Mouse (Mus musculus): ENCODE measurements around the gene Tmem35b. TPM values are rescaled to one million over a fixed set of nuclear protein-coding genes. Genes with fewer than 3 reads are reported as not detected.
"Not testable (repeated sequence)": the region's sequence is repeated elsewhere in the genome, so short reads cannot be mapped to it uniquely, and the experiment has no call there.

Tmem35b gene
- polyA plus RNA-seq, 1 experiment from 2014 or later, result 13.3 TPM

DNA sequence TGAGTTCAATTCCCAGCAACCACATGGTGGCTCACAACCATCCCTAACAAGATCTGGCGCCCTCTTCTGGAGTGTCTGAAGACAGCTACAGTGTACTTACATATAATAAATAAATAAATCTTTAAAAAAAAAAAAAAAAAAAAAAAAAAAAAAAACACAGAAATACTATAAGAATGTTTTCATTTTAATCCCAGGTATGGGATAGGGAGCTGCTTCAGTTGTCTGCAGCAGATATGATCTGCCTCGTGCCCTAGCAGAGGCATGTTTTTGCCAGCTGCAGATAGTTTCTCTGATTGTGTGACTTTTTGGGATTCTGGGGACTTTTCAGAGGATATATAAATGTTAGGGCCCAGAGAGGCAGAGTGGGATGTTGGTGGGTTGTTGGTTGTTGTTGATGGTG lies 23.9 kb upstream of the Tmem35b start:
- H3K27ac ChIP-seq (replicated peaks; ENCODE audit: low read depth, low read length); DNase-seq (ENCODE audit: low spot score); H3K9ac ChIP-seq (replicated peaks; ENCODE audit: low read length); H3K9me3 ChIP-seq (replicated peaks; ENCODE audit: control insufficient read depth, low read length); H3K4me1 ChIP-seq (ENCODE audit: control insufficient read depth, insufficient read depth, low read length); H3K4me3 ChIP-seq (ENCODE audit: low read depth, low read length); ATAC-seq (replicated peaks; ENCODE audit: insufficient number of reproducible peaks, low FRiP score, low TSS enrichment, low read depth); H3K4me2 ChIP-seq (ENCODE audit: low read depth, low read length); H3K36me3 ChIP-seq (replicated peaks; ENCODE audit: control insufficient read depth, insufficient read depth, low read depth, low read length); H3K27me3 ChIP-seq (ENCODE audit: control insufficient read depth, insufficient read depth, low read length): not testable (repeated sequence)
- 93% methylated on average over 1 of the region's 2 CpGs for WGBS

DNA sequence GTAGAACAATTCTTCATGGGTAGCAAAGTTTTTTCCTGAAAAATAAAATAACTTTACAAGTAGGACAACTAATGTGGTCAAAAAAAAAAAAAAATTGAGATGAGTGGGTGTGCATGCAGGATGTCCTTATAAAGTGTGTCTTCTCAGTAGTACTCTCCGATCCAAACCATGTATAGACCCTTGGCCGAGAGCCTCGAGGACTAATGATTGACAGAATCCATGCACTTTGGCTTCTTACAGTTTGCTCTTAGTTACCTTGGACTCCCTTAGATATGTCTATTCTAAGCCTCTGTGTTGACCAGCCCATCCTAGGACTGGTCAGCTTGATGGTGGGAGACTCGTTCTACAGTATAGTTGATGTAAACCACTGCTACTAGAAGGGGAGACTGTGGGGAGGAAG lies 15.9 kb upstream of the Tmem35b start:
- no peaks in the 10 kb centered on the region for H3K4me1 ChIP-seq (ENCODE audit: control insufficient read depth, insufficient read depth, low read length)
- no peak overlapping the region for H3K4me3 ChIP-seq (ENCODE audit: low read depth, low read length)
- no peak for DNase-seq (ENCODE audit: low spot score)
- H3K9ac ChIP-seq (replicated peaks; ENCODE audit: low read length), result no peak overlapping the region
- H3K9me3 ChIP-seq (replicated peaks; ENCODE audit: control insufficient read depth, low read length), result no peaks in the 10 kb centered on the region
- 91% methylated on average over 4 of the region's 4 CpGs for WGBS
- no peak for ATAC-seq (replicated peaks; ENCODE audit: insufficient number of reproducible peaks, low FRiP score, low TSS enrichment, low read depth)
- no peak overlapping the region for H3K4me2 ChIP-seq (ENCODE audit: low read depth, low read length)
- no peaks in the 10 kb centered on the region for H3K27me3 ChIP-seq (ENCODE audit: control insufficient read depth, insufficient read depth, low read length)
- H3K27ac ChIP-seq (replicated peaks; ENCODE audit: low read depth, low read length), result no peak overlapping the region
- H3K36me3 ChIP-seq (replicated peaks; ENCODE audit: control insufficient read depth, insufficient read depth, low read depth, low read length), result peaks cover 3% of the 10 kb centered on the region; the same call in 1 of the 2 replicates

DNA sequence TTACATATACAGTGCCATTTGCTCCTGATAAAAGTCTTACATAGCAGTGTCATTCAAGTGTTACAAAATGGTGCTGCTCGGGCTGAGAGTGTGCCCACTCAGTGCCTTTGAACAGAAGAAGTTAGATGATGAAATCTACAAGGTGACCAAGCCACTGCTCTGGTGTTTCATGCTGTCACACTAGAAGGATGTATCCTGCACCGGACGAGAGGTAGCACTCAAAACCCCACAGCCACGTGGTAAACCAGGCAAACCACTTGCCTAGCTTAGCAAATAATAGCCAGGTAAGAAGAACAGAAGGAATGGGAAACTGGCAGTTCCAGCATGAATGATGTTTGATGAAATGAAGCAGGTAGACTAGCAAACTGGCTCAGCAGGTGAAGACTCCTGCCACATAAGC lies 12.9 kb upstream of the Tmem35b start:
- WGBS, result 76% methylated on average over 4 of the region's 4 CpGs
- H3K4me2 ChIP-seq (ENCODE audit: low read depth, low read length), result no peak overlapping the region
- H3K27me3 ChIP-seq (ENCODE audit: control insufficient read depth, insufficient read depth, low read length), result no peaks in the 10 kb centered on the region
- peaks cover 3% of the 10 kb centered on the region; the same call in 1 of the 2 replicates for H3K36me3 ChIP-seq (replicated peaks; ENCODE audit: control insufficient read depth, insufficient read depth, low read depth, low read length)
- DNase-seq (ENCODE audit: low spot score) (no peak), ATAC-seq (replicated peaks; ENCODE audit: insufficient number of reproducible peaks, low FRiP score, low TSS enrichment, low read depth) (no peak)
- no peaks in the 10 kb centered on the region for H3K9me3 ChIP-seq (replicated peaks; ENCODE audit: control insufficient read depth, low read length)
- no peaks in the 10 kb centered on the region for H3K4me1 ChIP-seq (ENCODE audit: control insufficient read depth, insufficient read depth, low read length)
- H3K4me3 ChIP-seq (ENCODE audit: low read depth, low read length), result no peak overlapping the region
- H3K9ac ChIP-seq (replicated peaks; ENCODE audit: low read length), result no peak overlapping the region
- no peak overlapping the region for H3K27ac ChIP-seq (replicated peaks; ENCODE audit: low read depth, low read length)

DNA sequence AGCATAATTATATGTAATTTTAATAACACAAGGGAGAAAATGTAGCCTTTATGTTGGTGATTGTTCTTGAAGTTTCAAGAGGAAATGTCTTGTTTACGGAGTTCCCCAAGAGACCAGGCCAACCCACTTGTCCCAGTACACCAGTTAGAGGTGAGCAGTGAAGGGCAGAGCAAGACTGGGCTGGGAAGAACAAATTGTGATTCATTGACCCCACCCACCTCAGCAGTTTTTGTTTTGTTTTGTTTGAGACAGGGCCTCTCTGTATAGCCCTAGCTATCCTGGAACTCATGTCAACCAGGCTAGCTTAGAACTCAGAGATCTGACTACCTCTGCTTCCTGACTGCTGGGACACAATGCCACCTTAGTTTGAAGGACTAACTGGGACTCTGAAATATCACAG lies 840 bp downstream of the Tmem35b start:
- Histone ChIP-seq H3K36me3 (replicated peaks; ENCODE audit: control insufficient read depth, insufficient read depth, low read depth, low read length) (no peaks in the 10 kb centered on the region), H3K9ac (replicated peaks; ENCODE audit: low read length) (no peak overlapping the region), H3K4me1 (ENCODE audit: control insufficient read depth, insufficient read depth, low read length) (no peaks in the 10 kb centered on the region), H3K4me2 (ENCODE audit: low read depth, low read length) (no peak overlapping the region), H3K27me3 (ENCODE audit: control insufficient read depth, insufficient read depth, low read length) (no peaks in the 10 kb centered on the region), H3K9me3 (replicated peaks; ENCODE audit: control insufficient read depth, low read length) (no peaks in the 10 kb centered on the region), H3K4me3 (ENCODE audit: low read depth, low read length) (no peak overlapping the region), H3K27ac (replicated peaks; ENCODE audit: low read depth, low read length) (no peak overlapping the region)
- DNase-seq (ENCODE audit: low spot score), result no peak
- no peak for ATAC-seq (replicated peaks; ENCODE audit: insufficient number of reproducible peaks, low FRiP score, low TSS enrichment, low read depth)
- 89% methylated on average over 1 of the region's 1 CpGs for WGBS

DNA sequence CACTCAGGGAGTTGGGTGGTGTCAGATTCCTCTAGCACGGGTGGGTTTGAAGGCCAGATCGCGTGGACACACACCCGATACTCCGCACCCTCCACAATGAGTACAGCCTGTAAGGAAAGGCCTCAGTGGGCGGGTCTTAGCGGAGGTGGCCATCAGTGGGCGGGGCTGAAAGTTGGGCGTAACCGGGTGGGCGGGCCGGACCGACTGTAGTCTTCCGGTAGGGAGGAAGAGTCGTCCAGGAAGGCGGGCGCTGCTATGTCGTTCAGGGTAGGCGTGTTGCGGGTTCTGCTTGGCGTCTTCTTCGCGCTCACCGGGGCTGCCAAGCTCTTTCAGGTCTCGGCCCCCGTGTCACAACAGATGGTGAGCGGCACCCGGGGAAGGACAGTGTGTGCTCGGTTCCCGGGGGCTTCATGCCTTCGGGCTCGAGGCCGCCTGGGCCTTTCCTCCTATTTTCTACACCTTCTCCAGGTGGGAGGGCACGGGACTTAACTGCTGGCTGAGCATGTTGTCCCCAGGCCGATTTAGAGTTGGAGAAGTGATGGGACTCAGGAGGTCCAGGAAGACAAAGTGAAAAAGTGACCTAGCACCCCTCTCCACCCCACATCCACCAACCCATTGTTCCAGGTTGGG lies 2.5 kb downstream of the Tmem35b start:
- Histone ChIP-seq H3K4me1 (ENCODE audit: control insufficient read depth, insufficient read depth, low read length) (no peaks in the 10 kb centered on the region), H3K9me3 (replicated peaks; ENCODE audit: control insufficient read depth, low read length) (no peaks in the 10 kb centered on the region), H3K4me3 (ENCODE audit: low read depth, low read length) (peak overlapping the region; percentile 58), H3K36me3 (replicated peaks; ENCODE audit: control insufficient read depth, insufficient read depth, low read depth, low read length) (no peaks in the 10 kb centered on the region), H3K4me2 (ENCODE audit: low read depth, low read length) (peak overlapping the region; percentile 46), H3K27ac (replicated peaks; ENCODE audit: low read depth, low read length) (no peak overlapping the region), H3K27me3 (ENCODE audit: control insufficient read depth, insufficient read depth, low read length) (no peaks in the 10 kb centered on the region), H3K9ac (replicated peaks; ENCODE audit: low read length) (peak overlapping the region; percentile 65)
- DNase-seq (ENCODE audit: low spot score) (peak; percentile 94), ATAC-seq (replicated peaks; ENCODE audit: insufficient number of reproducible peaks, low FRiP score, low TSS enrichment, low read depth) (peak; percentile 95)
- under 1% methylated on average over 35 of the region's 35 CpGs for WGBS

DNA sequence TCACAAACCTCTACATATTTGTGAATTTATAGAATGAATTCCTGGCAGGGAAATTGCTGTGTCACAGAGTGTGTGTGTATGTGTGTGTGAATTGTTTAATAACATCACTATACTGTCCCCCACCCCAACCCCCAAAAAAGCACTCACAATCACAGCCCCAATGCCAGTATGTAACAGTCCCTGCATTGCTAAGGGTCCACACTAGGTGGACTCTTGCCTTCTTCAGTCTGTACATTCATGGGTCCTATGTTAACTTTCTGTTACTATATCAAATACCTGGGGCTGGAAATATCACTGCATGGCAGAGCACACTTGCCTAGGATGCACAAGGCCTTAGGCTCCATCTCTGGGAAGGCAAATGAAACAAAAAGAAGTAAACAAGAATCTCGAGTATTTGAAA lies 11.2 kb downstream of the Tmem35b start:
- Histone ChIP-seq H3K4me3 (ENCODE audit: low read depth, low read length) (no peak overlapping the region), H3K4me1 (ENCODE audit: control insufficient read depth, insufficient read depth, low read length) (no peaks in the 10 kb centered on the region), H3K4me2 (ENCODE audit: low read depth, low read length) (no peak overlapping the region), H3K9ac (replicated peaks; ENCODE audit: low read length) (no peak overlapping the region), H3K27me3 (ENCODE audit: control insufficient read depth, insufficient read depth, low read length) (no peaks in the 10 kb centered on the region), H3K27ac (replicated peaks; ENCODE audit: low read depth, low read length) (no peak overlapping the region), H3K9me3 (replicated peaks; ENCODE audit: control insufficient read depth, low read length) (no peaks in the 10 kb centered on the region), H3K36me3 (replicated peaks; ENCODE audit: control insufficient read depth, insufficient read depth, low read depth, low read length) (no peaks in the 10 kb centered on the region)
- 56% methylated on average over 1 of the region's 1 CpGs for WGBS
- DNase-seq (ENCODE audit: low spot score) (no peak), ATAC-seq (replicated peaks; ENCODE audit: insufficient number of reproducible peaks, low FRiP score, low TSS enrichment, low read depth) (no peak)

DNA sequence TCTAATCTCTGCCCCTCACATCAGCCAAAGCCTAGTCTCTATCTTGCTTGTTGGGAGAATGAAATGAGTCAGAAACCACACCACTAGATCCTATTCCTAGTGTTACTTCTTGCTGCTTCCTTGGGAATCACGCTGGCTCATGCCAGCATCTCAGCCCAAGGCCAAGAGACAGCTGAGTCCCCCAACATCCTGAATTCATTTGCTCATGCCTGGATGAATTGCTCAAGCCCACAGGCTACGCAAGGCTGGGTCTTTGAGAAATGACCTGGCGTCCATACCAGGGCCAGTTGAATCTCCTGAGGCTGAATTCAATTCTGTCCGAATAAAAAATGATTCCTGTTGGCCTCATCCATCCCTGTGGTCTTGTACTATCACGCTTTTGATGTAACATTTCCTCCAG lies 14.1 kb downstream of the Tmem35b start:
- Histone ChIP-seq H3K9me3 (replicated peaks; ENCODE audit: control insufficient read depth, low read length) (no peaks in the 10 kb centered on the region), H3K9ac (replicated peaks; ENCODE audit: low read length) (no peak overlapping the region), H3K4me3 (ENCODE audit: low read depth, low read length) (no peak overlapping the region), H3K36me3 (replicated peaks; ENCODE audit: control insufficient read depth, insufficient read depth, low read depth, low read length) (no peaks in the 10 kb centered on the region), H3K27me3 (ENCODE audit: control insufficient read depth, insufficient read depth, low read length) (no peaks in the 10 kb centered on the region), H3K27ac (replicated peaks; ENCODE audit: low read depth, low read length) (no peak overlapping the region), H3K4me2 (ENCODE audit: low read depth, low read length) (no peak overlapping the region), H3K4me1 (ENCODE audit: control insufficient read depth, insufficient read depth, low read length) (no peaks in the 10 kb centered on the region)
- DNase-seq (ENCODE audit: low spot score) (no peak), ATAC-seq (replicated peaks; ENCODE audit: insufficient number of reproducible peaks, low FRiP score, low TSS enrichment, low read depth) (no peak)
- 81% methylated on average over 5 of the region's 5 CpGs for WGBS

DNA sequence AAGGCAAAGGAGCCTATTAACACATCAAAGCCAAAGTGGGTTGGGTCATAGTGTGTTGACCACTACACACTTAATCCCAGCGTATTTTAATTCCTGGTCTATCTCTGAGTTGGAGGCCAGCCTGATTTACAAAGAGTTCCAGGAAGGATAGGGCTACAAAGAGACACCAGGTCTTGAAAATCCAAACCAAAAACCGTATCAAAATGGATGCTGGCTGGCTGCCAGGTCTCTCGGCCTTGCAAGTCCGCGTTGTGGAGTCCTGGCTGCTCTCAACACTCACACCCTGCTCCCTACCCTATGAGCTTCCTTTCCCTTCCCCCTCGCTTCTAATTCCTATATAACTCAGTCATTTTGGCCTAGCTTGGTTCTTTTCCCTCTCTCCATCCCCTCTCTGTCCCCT lies 15.0 kb downstream of the Tmem35b start:
- DNase-seq (ENCODE audit: low spot score) (no peak), ATAC-seq (replicated peaks; ENCODE audit: insufficient number of reproducible peaks, low FRiP score, low TSS enrichment, low read depth) (no peak)
- H3K27me3 ChIP-seq (ENCODE audit: control insufficient read depth, insufficient read depth, low read length), result no peaks in the 10 kb centered on the region
- WGBS, result 57% methylated on average over 6 of the region's 6 CpGs
- no peaks in the 10 kb centered on the region for H3K9me3 ChIP-seq (replicated peaks; ENCODE audit: control insufficient read depth, low read length)
- no peaks in the 10 kb centered on the region for H3K36me3 ChIP-seq (replicated peaks; ENCODE audit: control insufficient read depth, insufficient read depth, low read depth, low read length)
- no peak overlapping the region for H3K9ac ChIP-seq (replicated peaks; ENCODE audit: low read length)
- H3K4me3 ChIP-seq (ENCODE audit: low read depth, low read length), result no peak overlapping the region
- no peak overlapping the region for H3K4me2 ChIP-seq (ENCODE audit: low read depth, low read length)
- H3K4me1 ChIP-seq (ENCODE audit: control insufficient read depth, insufficient read depth, low read length), result no peaks in the 10 kb centered on the region
- no peak overlapping the region for H3K27ac ChIP-seq (replicated peaks; ENCODE audit: low read depth, low read length)
